Mouse (Mus musculus) inflammation-experienced regulatory T-cells, adult 6 months (primary cell): Measurements from ENCODE around the gene Zfp148. TPM values are rescaled to one million over a fixed set of nuclear protein-coding genes. Genes with fewer than 3 reads are reported as not detected.
A peak's percentile ranks its signal among the peaks of the same experiment; 100 is the strongest.
"Not testable (repeated sequence)": the region's sequence is repeated elsewhere in the genome, so short reads cannot be mapped to it uniquely, and the experiment has no call there.

Source experiments
- ATAC-seq: one replicate; pipeline ENCODE4 v1.8.0; 2017
- polyA plus RNA-seq, 3 experiments: library from polyadenylated mRNA; unstranded; fragments of 100-300 nt; shearing (Covaris generic); gene quantifications; one replicate each; pipeline ENCODE4 v1.2.1; 2017

Zfp148 gene
- polyA plus RNA-seq, 3 experiments from 2014 or later: 45.9 to 50.1 (median 46.0) TPM

DNA sequence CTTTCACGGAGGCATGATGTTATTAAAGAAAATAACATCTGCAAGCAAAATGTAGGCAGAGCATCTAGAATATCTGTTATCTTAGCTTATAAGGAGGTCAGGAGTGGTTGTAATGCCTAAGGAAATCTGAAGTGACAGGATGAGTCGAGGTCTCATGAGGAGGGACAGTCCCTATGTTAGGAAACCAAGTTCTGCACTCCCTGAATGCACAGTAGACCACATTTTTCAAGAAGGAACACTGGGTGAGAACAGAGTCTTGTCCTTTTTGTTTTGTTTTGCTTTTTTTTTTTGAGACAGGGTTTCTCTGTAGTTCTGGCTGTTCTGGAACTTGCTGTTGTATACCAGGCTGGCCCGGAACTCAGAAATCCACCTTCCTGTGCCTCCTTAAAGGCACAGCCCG, 1.7 kb downstream of the Zfp148 start:
- ATAC-seq: peak; percentile 23

DNA sequence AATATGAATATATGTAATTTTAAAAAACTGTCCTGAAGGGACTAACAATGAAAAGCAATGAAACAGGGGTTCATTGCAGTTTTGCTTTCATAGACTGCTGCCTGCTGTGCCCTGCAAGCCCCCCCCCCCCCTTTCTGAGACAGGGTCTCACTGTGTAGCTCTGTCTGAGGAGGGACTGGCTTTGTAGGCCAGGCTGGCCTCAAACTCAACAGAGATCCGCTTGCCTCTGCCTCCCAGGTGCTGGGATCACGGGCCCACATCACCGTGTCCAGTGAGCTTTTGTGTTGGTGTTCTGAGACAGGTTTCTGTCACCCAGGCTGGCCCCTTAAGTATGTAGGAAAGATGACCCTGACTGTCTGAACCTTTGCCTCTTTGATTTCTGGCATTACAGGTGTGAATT, 2.9 kb downstream of the Zfp148 start:
- ATAC-seq: no peak

DNA sequence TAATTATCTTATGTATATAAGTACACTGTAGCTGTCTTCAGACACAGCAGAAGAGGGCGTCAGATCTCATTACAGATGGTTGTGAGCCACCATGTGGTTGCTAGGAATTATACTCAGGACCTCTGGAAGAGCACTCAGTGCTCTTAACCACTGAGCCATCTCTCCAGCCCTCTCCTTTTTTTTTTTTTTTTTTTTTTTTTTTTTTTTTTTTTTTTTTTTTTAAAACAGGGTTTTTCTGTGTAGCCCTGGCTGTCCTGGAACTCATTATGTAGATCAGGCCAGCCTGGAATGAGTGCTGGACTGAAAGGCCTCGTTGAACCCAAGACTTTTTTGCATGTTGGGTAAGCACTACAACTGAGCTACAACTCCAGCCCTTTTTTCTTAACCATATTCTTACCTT, 3.4 kb downstream of the Zfp148 start:
- ATAC-seq: not testable (repeated sequence)

DNA sequence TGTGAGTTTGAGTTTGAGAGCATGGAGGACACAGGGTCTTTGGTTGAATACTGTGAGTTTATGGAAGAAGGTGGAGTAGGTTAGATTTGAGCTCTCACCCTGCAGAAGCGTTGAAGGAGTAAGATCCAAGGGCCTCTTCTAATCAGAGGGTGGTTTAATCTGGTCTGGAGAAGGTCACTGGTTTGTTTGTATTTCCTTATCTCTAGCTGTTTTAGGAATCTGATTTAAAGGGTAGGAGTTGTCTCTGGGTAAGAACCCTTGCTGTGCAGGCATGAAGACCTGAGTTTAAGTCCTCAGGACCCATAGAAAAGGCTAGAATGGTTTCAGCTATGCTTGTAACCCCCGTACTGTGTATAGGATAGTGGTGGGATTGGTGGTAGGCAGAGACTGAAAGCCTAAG, 6.4 kb downstream of the Zfp148 start:
- no peak for ATAC-seq

DNA sequence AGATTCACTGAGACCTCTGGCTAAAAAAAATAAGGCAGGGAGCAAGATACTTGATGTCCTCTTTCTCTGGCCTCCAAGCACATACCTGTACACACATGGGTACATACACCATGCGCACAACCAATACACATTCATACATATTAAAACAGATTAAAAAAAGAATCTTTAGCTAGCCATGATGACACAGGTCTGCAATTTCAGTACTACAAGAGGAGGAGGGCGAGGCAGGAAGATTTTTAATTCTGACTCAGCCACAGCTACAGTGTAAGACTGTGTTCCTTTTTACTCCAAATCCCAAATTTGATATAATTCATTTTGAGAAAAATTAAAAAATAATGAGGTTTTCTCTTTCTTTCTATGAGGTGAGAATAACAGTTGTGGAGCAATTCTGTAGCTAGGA, 6.8 kb downstream of the Zfp148 start:
- no peak for ATAC-seq

DNA sequence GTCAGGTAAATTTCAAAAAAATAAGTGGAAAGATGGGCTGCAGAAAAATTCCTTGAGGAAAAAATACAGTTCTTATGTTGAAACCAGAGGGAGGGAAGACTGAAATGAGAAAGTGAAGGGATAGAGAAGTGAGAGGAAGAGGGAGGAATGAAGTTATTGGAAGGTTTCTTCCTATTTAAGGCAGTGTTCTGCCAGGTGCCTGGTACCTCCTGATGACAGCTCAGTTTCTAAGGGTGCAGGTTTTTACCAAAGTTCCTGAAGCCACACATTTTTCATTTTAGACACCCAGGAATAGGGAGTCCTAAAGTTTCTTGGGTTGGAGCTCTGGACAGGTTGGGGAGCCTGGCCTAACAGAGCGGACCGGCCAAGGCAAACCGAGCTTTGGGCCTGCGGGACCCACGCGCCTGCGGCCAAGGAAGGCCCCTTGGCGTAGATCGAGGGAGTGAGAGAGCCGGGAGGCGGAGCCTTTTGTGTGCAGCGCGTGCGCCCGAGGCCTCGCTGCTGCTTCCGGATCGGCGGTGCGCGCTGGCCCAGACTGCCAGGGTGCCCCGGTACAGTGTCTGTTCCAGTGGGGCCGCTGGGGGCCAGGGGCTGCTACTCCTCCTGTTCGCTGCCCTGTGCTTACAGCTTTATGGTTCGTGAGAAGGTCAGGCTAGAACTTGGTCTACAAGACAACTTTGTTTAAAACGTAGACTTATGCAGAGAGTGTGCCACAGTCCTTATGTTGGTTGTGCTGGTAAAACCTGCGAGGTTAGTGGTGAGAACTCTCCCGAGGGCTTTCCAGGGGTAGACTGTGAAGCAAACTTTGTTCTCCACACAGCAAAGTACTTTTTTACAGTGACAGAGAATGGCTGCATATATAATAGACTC, 19.5 kb downstream of the Zfp148 start:
- peak; percentile 89 for ATAC-seq

DNA sequence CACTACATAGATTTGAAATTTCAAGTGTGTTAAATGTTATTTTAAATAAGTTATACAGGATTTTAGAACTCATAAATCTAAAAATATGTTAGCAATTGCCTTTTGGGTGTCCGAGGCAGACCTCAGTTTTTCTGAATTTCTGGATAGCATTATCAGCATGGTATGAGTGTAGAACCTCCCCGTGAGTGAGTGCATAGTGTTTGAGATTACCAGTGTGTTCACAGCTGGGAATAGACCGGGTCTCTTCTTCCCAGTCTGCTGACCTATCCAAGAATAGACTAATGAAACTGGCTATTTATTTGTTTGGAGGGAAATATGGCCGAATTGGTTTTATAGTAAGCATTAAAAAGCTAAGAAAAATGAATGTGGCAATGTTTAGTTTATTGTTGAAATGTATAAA, 20.3 kb downstream of the Zfp148 start:
- no peak for ATAC-seq

DNA sequence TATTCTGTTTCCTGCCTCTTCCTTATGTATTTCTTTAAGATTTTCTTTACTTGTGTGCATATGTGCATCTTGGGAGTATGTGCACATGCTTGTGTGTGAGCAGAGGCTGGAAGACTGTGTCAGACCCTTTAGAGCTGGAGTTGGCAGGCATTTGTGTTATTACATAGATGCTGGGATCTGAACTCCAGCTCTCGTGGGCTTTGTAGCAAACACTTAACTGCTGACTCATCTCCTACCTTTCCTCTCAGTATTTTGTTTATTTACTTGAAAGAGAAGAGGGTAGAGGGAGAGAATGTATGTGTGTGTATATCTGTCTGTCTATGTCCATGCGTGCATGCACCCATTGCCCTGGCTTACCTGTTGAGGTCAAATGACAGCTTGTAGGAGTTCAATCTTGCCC, 22.6 kb downstream of the Zfp148 start:
- ATAC-seq: no peak

DNA sequence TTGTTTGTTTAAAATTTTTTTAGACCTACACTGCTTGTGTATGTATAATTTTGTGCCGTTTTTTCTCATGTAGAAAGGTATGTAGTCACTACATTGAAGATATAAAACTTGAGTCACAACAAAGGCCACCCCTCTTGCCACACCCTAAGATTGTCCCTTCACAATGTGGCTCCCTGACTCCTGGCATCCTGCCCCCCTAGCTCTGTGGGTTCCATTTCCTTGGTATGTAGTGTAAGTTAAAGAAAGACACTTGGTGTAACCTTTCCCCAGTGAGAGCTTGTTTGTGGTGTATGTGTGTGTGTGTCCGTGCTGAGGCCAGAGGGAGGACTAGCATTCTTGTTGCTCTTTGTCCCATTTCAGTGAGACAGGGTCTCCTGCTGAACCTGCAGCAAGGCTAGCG, 23.4 kb downstream of the Zfp148 start:
- ATAC-seq: peak; percentile 49

DNA sequence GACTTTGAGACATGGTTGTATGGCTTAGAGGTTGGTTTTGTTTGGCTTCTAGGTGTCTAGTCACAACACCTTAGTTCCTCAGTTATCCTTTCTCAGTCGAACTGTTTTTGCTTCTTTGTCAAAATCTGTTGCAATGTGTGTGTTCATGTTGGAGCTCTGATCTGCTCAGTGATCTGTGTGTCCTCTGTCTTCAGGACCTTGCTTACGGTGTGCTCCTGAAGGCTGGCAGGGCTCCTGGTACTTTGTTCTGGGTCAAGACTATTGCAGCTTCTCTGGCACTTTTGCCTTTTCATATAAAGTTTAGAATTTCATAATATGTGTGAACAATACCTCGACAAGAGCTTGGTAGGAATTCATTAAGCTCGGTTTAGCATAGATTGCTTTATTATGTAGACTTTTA, 24.9 kb downstream of the Zfp148 start:
- no peak for ATAC-seq

DNA sequence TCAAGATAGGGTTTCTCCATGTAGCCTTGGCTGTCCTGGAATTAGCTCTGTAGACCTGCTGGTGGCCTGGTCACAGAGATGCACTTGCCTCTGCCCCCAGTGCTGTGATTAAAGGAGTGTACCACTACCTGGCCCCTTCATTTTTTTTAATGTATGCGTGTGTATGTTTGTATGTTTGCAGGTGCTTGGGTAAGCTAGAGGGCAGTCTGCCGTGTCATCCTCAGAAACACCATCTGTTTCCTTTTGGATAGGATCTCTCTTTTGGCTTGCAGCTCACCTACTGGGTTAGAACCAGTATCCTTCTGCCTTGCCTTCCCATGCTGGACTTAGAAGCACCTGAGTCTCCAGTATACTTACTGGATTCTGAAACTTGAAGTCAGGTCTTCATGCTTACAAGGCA, 29.5 kb downstream of the Zfp148 start:
- no peak for ATAC-seq

DNA sequence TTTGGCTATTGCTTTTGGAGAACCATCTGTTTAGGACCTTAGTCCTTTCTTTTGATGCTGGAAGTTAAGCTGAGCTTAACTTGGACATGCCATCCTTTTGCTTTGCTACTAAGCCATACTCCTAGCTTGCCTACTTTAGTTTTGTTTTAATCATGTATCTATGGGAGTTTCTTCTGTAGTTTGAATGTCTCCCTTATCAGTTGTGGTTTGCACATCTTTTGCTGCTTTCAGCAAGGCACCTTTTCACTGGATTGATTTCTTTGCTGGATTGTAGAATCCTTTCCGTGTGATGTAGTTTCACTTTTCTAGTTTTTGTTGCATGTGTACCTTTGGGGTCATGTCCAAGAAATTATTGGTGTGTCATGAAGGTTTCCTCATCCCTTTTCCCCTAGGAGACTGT, 30.0 kb downstream of the Zfp148 start:
- ATAC-seq: no peak

DNA sequence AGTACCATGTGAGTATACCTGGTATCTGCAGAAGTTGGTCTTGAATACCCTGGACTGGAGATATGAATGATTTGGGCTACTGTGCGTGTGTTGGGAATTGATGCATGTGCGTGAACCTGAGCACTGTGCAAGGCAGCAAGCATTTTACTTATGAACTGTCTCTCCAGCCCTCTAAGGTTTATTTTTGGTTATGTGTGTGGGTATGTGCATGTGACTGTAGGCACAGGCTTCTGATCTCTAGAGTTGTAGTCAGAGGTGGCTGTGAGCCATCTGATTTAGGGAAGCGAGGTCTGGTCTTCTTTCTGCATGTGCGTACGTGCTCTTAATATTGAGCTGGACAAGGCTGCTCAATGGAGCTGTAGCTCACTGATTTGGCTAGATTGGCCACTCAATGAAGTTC, 33.6 kb downstream of the Zfp148 start:
- no peak for ATAC-seq

DNA sequence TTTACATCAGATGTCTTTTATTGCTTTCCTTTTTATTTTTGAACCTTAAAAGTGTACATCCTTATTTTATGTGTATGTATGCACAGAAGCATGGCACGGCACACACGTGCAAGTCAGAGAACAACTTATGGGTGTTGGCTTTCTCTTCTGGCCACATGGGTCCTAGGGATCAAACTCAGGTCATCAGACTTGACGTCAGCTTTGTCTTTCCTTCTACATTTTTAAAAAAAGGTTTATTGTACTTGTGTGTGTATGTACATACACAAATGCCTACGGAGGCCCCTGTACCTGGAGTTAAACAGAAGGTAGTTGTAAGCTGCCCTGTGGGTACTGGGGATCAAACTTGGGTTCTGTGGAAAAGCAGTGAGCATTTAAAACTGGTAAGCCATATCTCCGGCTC, 35.0 kb downstream of the Zfp148 start:
- no peak for ATAC-seq

DNA sequence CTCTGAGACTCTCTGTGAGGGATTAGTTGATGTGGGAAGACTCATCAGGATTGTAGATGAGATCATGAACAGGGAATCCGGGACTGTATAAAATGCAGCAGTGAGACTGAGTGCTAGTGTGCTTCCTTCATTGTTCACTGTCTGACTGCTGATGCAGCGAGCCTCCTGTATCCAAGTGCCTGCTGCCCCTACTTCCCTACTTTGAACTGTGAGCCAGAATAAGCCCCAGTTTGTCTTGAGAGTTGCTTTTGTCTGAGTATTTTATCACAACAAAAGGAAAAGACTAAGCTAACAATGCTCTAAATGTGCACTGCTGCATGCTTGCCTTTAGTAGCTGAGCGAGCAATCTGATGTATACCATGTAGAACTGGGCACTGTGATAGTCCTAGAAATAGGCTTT, 47.7 kb downstream of the Zfp148 start:
- ATAC-seq: no peak

DNA sequence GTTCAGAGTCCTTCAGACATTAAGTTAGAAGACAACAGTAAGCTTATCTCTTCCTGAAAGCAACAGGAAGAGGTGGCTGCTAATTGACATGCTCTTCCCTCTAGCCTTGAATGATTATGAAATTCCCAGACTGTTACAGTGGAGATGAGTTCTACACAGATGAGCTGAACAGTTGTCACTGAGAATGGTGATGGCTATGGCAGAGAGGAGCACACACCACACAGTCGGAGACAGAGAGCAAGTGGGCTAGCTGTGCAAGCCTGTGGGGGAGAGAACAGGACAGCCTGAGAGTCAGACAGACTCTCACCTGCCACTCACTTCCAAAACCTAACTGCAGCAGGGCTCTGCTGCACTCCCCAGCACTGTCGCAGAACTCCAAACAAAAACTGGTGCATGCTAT, 51.0 kb downstream of the Zfp148 start:
- no peak for ATAC-seq

DNA sequence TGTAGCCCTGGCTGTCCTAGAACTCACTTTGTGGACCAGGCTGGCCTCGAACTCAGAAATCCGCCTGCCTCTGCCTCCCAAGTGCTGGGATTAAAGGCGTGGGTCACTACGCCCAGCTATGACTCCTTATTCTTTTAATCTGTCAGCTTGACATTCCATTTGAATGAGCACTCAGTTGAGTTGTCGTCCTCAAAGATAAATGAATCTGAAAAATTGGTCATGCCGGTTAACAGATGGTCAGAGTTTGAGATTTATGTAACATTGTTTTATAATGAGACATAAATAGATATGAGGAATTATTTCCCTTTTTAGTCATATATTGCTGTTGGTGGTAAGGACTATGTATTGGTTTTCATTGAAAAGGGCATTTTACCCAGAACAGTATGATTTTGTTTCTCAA, 60.4 kb downstream of the Zfp148 start:
- ATAC-seq: no peak

DNA sequence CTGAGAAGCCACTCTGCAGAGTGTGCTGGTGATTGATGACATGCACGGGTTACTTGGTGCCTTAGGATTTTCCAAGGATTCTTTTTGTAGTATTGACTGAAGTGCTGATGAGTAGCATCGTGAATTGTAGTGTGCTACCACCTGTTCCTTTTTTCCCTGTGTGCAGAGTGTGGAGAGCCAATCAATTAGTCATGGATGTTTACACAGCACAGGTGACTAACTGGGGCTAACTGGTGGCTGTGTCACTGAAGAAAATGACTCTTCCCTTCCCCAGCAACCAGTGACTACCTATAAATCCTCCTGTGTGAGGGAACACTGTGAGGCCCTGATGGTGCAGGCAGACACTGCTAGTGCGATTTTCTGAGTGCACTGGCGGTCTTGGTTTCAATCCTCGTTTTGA, 66.2 kb downstream of the Zfp148 start:
- no peak for ATAC-seq

DNA sequence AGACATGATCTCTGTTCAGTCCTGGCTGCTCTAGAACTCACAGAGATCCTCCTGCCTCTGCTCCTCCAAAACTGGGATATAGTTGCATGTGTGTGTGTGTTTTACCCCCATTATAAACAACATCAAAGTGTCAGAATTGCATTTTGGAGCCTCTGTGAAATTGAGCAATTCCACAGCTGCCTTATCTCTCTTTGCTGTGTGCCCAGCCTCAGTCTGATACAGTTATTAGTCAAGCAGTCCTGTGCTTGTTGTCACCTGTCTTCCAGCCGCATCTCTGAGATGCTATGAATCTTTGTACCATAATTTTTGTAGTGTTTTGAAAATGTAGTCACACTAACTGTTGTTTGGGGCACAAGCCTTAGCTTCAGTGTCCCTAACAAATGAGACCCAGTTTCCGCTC, 73.2 kb downstream of the Zfp148 start:
- no peak for ATAC-seq

DNA sequence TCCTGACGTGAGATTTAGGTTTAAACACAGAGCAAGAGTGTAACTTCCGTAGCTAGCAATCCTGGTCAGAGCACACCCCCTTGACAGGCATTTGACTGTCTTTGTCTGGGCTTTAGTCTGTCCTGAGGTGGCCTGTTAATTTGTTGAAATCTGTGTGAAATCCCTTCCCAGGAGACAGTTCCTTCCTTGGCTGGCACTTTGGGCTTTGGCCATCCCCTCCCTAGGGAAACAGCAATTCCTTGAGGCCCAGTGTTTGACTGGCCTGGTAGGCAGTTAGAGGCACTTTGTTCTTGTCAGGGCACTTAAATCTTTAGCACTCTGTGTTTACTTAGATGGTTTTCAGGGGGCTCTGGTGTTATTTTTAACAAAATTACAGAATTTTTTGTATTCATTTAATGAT, 73.7 kb downstream of the Zfp148 start:
- ATAC-seq: no peak

DNA sequence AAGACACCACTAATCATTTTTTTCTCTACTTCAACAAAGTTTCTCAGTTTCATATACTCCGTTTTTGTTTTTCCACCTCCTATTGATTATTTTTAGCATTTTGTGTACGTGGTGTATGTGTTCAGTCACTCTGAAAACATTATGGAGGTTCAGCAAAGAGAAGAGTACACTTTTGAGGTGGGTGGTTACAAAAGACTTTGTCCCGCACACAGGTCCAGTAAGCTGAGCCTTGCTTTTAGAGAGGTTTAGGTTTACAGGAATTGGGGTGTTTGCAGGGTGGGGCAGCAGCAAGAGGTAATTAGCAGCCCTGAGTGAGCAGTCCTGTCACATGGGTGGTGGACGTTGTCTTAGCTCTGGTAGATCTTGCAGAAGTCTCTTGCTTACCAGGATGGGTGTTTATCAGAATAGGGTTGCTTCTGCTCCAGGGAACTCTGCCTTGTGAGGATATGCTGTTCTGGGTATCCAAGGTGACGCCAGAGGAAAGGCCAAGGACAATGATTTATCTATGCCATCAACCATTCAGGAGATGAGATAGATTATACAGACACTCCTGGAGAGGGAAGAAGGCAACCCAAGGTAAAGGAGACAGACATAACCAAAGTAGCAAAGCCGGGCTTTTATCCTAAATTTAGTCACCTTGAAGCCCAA, 74.8 kb downstream of the Zfp148 start:
- no peak for ATAC-seq

DNA sequence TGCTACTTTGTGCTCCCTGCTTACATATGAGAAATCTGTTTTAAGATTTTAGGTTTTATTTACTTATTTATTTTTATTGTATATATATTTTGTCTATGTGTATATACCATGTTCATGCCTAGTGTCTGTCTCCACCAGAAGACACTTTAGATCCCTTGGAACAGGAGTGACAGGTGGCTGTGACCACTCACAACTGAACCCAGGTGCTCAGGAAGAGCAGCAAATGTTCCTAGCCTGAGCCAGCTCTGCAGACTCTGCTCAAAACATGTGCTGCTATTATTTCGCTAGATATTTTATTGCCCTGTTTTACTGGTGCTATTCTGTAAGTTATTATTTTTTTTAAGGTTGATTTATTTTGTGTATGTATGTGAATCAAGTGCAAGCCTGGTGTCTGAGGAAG, 78.5 kb downstream of the Zfp148 start:
- no peak for ATAC-seq

DNA sequence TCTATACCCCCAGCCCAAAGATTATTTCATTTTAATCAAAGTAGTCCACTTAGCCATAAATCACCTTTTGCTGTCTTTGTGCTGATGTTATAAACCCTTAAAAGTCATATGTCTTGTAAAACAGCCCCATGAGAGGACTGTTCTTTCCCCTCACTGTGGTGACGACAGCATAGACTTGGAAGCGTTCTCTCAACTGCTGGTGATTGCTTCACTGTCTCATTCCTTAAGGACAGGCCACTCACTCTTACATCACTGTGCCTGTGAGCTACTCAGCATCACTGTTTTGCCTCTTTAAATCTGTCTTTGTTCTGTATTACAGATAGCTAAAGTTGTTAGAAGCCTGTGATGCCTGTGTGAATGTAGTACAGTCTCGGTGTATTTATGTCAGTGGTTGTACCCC, 80.8 kb downstream of the Zfp148 start:
- no peak for ATAC-seq

DNA sequence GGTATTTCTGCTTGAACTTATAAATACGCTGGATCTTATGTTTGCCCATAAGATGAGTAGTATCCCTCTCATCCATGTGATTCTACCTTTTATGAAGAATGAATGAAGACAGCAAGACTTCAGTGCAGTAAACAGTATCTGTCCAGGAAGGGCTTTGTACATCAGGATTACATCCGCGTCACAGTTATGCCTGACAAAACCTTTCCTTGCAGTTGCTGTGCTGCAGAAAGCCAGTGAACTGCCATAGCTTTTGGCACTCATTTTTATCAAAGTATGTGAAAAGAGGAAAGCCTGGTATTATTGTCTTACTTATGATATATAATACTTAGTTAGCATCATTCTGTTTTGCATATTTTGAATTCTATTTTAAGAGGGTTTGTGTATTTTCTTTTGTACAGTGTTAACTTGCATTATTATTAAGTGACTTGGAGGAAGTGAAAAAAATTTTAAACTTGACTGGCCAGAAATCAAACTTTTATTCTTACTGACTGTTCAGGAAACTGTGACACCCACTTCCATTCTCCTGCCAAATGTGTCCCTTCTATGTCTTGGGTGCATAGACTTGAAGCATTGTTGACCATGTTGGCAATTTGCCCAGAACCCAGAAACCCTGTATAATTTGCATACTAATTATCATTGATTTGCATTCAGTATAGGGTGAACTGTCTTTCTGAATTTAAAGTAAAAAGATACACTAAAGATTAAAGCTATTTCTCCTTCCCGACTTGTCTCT, 84.0 kb downstream of the Zfp148 start:
- ATAC-seq: no peak
